Mouse (Mus musculus) lung, adult 2 months (tissue): Measurements from ENCODE around the gene Trim41. TPM values are rescaled to one million over a fixed set of nuclear protein-coding genes. Genes with fewer than 3 reads are reported as not detected.
"Not testable (repeated sequence)": the region's sequence is repeated elsewhere in the genome, so short reads cannot be mapped to it uniquely, and the experiment has no call there.

Experiments used
- DNase-seq: peaks from one replicate; pipeline ENCODE4 v3.0.0; 2022
- H3K4me1 ChIP-seq: fragments of 200-500 bp; 2 replicates; pipeline ENCODE4 v1.6.1; 2011; ENCODE audit warnings: low read length; ENCODE audit not compliant: control insufficient read depth, insufficient read depth
- H3K4me3 ChIP-seq: fragments of 200-500 bp; replicated peaks from 2 replicates; pipeline ENCODE3; 2011; ENCODE audit warnings: low read depth, mild to moderate bottlenecking, control low read depth, low read length; ENCODE audit errors: extremely low read depth
- CTCF ChIP-seq: fragments of 200-500 bp; IDR thresholded peaks from 2 replicates; pipeline ENCODE4 v1.5.1; 2011; ENCODE audit warnings: mild to moderate bottlenecking, low read length, control low read depth; ENCODE audit not compliant: insufficient read depth
- POLR2A ChIP-seq: fragments of 200-500 bp; IDR thresholded peaks from 2 replicates; pipeline ENCODE4 v1.6.1; 2011; ENCODE audit warnings: low read depth, mild to moderate bottlenecking, control low read depth, low read length, borderline replicate concordance; ENCODE audit errors: extremely low read depth
- WGBS: fragments of 180-500 bp; shearing (Covaris S2); methylation state at CpG from one replicate; pipeline ENCODE4 v1.1.7; 2018; 5-methylcytosine and 5-hydroxymethylcytosine counted together
- polyA plus RNA-seq: library from polyadenylated mRNA; depleted of rRNA; stranded (reverse); fragments of >200 nt; gene quantifications from 2 replicates; pipeline ENCODE4 v1.2.3, GENCODE M21; 2012

Trim41 gene
- polyA plus RNA-seq, 1 experiment = 32.4 TPM

DNA sequence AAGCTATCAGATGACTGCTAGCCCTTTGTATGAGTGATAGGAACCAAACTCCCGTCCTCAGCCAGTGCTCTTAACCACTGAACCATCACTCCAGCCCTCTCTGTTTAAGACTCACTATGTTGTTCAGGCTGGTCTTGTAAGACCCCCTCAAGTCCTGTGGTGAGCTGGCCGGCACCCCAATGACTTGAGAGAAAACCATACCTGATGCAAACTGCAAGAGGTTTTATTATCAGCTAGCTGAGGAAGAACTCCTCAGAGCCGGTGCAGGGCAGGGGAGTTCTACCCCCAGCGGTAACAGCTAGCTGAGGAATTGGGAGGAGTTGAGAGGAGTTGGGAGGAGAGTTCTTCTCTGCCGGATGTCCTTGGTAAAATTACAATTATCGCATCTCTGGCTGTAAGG is 10.8 kb upstream of the Trim41 start:
- Histone ChIP-seq H3K4me3 (no peak overlapping the region), H3K4me1 (peaks cover 3% of the 10 kb centered on the region; the same call in 1 of the 2 replicates)
- 79% methylated on average over 6 of the region's 6 CpGs for WGBS
- no peak for TF ChIP-seq CTCF
- no peak for DNase-seq

DNA sequence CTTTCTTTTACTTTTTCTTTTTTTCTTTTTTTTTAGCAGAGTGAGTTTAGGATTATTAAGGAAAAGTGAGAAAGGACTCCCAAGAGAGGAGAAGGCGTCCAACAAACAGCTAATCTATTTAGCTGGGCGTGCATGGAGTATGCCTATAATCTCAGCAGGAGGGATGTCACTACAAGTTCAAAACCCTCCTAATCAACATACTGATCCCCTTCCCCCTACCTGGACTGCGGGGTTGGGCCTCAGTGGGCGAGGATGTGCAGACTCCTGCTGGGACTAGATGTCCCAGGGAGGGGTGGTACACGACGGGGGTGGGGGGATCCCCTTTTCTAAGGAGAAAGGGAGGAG is 9.6 kb upstream of the Trim41 start:
- H3K4me1 ChIP-seq = peaks cover 3% of the 10 kb centered on the region; the same call in 1 of the 2 replicates
- no peak for TF ChIP-seq CTCF
- TF ChIP-seq POLR2A = no peak
- H3K4me3 ChIP-seq = peak overlapping the region; percentile 61
- WGBS = 2% methylated on average over 6 of the region's 6 CpGs
- DNase-seq = no peak

DNA sequence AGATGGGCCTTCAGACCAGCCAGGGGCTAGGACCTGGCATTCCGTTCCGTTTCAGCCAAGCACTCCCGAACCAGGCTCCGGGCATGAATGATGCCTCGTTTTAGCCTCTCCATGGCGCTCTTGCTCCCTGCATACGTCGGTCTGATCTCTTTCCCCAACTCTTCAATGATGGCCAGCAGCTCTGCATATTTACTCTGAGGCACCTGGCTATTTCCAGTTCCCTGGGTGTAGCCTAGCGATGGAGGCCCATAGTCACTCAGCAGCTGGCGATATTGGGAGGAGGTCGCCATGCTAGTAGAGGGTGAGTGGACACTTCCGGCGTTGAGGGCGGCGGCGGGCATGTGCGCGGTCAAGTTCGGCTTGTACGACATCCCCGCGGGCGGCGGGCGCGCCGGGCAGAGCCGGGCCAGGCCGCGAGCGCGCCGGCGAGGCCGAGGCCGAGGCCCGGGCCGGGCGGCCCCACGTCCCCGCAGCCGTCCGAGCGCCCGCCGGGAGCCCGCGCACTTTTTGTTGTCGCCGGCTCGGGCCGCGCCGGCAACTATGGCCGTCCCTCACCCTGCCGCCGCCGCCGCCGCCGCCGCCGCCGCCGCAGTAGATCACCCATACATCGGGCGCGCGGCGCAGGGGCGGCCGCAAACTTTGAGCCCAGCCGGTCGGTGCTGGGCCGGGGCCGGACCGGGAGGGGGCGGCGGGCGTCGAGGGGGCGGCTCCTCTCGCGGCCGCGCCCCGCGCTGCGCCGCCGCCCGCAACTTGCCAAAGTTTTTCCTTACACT is 9.0 kb upstream of the Trim41 start, which contains the start of the genes Trim7 and Gm12184:
Gene Trim7 (plus strand): TSS at position 162 of the 773 bp plus-strand sequence.
Gene Gm12184 (minus strand): TSS at position 677 of the 773 bp plus-strand sequence.
- WGBS = 2% methylated on average over 61 of the region's 92 CpGs
- H3K4me1 ChIP-seq = not testable (repeated sequence)
- H3K4me3 ChIP-seq = peak within 1 kb of the TSS; percentile 61
- peak; percentile 46 for DNase-seq

DNA sequence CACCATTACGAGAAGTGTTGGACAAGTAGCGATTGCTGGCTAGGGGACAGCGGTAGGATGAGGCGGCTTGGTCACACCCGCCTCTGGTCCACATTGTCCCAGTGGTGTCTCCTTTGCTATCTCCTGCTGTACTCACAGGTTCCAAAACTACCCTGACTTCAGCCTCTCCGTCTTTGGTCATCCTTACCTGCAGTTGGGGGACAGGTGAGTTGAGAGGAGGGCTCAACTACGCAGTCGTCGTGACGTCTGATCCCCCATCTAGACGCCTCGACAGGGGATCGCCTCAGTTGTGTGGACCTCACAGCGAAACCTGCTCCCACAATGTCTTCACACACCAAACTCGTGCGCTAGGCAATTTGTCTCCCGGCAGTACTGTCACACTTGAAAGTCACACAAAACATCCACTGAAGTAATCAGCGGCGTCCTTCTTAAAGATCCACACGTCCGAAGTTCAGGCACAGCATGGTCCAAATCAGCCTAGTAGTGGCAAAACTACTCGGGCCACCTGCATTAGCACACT is 7.2 kb upstream of the Trim41 start:
- H3K4me3 ChIP-seq = no peak overlapping the region
- DNase-seq = peak; percentile 28
- peaks cover 3% of the 10 kb centered on the region; the same call in 1 of the 2 replicates for H3K4me1 ChIP-seq
- 22% methylated on average over 22 of the region's 22 CpGs for WGBS
- no peak for TF ChIP-seq CTCF
- no peak for TF ChIP-seq POLR2A

DNA sequence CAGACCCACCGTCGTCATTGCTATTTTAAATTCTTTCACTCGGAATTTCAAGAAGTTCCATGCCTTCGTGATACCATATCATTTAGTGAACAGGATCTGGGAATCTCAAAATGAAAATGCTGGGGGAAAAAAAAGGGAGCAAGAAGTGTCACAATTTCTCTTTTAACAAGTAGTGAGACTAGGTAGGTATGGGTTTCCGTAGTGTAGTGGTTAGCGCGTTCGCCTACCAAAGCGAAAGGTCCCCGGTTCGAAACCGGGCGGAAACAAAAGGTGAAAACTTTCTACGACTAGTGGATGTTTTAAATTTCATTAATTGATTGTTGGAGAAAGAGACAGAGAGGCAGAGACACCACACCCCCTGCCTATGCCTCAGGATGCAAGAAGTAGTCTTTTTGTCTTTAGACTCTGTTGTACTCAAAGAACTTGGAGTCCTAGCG is 6.4 kb upstream of the Trim41 start:
- DNase-seq = peak; percentile 60
- Histone ChIP-seq H3K4me1 (peaks cover 3% of the 10 kb centered on the region; the same call in 1 of the 2 replicates), H3K4me3 (peak overlapping the region; percentile 56)
- TF ChIP-seq CTCF (no peak), POLR2A (0 out of 2 replicates have a peak, but pooled peaks have one; percentile 3)
- 2% methylated on average over 15 of the region's 15 CpGs for WGBS

DNA sequence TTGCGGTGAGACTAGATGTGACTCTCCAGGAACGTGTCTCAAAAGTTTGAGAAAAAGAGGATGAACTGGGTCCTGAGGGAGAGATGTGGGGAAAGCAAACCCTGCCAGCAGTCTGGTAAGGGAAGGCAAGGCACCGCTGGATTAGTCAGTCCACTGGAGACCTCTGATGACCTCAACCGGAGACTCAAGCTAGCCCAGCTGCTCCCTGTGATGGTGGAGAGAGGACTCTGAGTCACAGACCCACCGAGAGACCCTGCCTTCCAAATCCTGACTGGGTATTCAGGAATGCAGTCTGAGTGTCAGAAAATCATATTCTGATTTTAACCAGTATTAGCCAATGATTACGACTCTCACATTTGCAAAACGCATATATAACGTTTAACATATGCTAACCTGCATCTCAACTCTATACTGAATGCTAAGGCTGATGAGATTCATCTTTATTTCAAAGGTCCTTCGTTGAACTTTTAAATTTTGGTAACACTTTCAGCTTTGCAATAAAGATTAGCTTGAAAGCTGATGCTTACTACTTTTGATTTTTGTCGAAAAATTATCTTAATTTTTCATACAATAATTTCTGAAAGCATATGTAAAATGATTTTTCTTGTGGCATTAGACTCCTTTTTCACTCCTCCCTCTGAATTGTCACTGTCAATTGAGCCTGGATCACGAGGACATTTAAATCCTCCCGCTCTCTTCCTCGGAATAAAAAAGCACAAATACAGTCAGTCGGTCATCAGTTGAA is 5.8 kb upstream of the Trim41 start:
- Histone ChIP-seq H3K4me1 (peaks cover 3% of the 10 kb centered on the region; the same call in 1 of the 2 replicates), H3K4me3 (no peak overlapping the region)
- WGBS = 40% methylated on average over 14 of the region's 14 CpGs
- DNase-seq = no peak
- TF ChIP-seq CTCF (no peak), POLR2A (no peak)

DNA sequence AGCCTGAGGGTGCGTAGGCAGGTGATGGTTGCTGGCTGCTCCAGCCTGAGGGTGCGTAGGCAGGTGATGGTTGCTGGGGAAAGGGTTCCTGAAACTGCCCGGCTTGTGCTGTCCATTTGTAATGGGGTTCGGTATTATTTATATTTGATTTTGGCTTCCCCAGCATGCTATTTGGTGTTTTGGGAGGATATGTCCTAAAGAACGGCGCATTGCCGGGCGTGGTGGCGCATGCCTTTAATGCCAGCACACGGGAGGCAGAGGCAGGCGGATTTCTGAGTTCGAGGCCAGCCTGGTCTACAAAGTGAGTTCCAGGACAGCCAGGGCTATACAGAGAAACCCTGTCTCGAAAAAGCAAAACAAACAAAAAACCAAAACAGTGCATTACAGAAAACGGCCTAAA is 4.1 kb upstream of the Trim41 start:
- not testable (repeated sequence) for H3K4me3 ChIP-seq, H3K4me1 ChIP-seq, DNase-seq
- 83% methylated on average over 14 of the region's 14 CpGs for WGBS

DNA sequence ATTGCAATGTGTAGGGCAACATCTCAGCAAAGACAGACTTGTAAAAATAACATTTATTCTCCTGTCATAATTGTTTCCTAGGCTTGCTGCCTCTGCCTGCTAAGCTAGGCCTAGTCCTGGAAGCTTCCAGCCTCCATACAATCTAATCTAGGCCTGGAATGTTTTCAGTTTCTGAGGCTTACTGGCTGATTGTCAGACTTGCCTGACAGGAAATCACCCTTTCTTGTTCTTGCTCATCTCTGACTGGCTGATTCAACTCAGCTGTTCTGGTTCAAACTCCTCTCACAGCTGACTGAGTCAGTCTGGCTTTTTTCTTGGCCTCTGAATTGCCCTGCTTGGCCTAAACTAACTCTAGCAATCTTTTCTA is 3.1 kb upstream of the Trim41 start:
- TF ChIP-seq POLR2A = no peak
- no peak for TF ChIP-seq CTCF
- Histone ChIP-seq H3K4me3 (no peak overlapping the region), H3K4me1 (peaks cover 10% of the 10 kb centered on the region)
- DNase-seq = no peak

DNA sequence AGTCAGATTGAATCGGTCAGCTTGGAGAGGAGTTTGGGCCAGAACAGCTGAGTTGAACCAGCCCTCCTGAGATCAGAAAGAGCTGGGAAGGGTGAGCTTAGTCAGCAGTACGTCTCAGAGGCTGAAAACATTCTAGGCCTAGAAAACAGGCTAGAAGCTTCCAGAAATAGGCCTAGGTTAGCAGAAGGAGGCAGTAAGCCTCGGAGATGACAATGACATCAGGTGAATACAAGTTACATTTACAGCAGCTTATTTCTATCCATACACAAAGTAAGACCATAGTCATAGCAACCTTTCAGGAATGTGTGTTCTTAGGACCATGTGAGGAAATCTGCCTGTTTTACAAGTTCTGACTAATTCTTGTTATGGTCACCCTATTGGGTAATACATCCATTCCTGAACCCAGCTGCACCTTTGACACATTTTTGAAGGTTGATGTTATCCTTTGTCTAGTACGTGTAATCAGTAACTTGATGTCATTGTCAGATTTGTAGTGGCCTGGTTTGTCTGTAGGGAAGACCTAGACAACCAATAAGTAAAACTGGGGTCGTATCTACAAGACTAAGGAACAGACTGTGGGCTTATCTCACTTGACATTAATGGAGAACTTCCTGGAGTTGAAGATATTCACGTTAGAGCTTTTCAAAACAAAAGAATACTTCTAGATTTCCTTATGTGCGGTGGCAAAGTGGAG is 2.6 kb upstream of the Trim41 start:
- peaks cover 10% of the 10 kb centered on the region for H3K4me1 ChIP-seq
- DNase-seq = no peak
- no peak for TF ChIP-seq CTCF
- no peak for TF ChIP-seq POLR2A
- H3K4me3 ChIP-seq = no peak overlapping the region
- WGBS = 65% methylated on average over 7 of the region's 7 CpGs
